ENCODE assay signal across 28 mouse cellular contexts in the genomic region with DNA sequence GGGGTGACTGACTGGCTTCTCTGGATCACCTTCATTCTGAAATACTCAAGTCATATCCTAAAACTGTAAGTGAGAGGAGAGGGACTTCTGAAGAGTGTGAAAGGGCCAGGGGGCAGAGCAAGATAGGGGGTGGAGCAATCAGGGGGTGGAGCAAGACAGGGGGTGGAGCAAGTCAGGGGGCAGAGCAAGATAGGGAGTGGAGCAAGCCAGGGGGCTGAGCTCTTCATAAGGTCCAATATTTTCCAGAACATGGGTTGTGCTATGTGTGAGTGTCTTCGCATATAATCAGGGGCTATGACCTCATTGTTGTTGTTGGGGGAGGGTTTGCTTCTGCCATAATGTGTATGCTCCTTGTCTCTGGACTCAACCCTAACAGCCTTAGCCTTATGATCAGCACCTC. TPM values are rescaled to one million over a fixed set of nuclear protein-coding genes. Genes with fewer than 3 reads are reported as not detected.
"Had no signal": no experiment of that assay in that cellular context is flagged by ENCODE, and none has a peak within 500 bp of the region (broad histone marks: within the 10 kb centered on the region; RNA-seq: fewer than 3 reads in every experiment).

No protein-coding gene starts in this region.

RNA-seq across cellular contexts. Expression of a gene that starts 3.8 kb away (rescaled TPM):
- total RNA-seq: gastrocnemius, adult 2 months; gastrocnemius, postnatal 10 days; gastrocnemius, postnatal 25 days; layer of hippocampus, adult 2 months; layer of hippocampus, postnatal 10 days; layer of hippocampus, postnatal 25 days; left cerebral cortex, adult 2 months; left cerebral cortex, postnatal 14 days; left cerebral cortex, postnatal 36 days had no signal
- polyA plus RNA-seq: heart, embryonic 10.5 days; heart, embryonic 12.5 days; heart, embryonic 14.5 days; heart, embryonic 16.5 days; hindbrain, embryonic 10.5 days; hindbrain, embryonic 12.5 days; hindbrain, embryonic 14.5 days; hindbrain, embryonic 16.5 days; inflammation-experienced regulatory T-cells, adult 6 months; intestine, postnatal 0 days; kidney, embryonic 14.5 days; kidney, embryonic 16.5 days; limb, embryonic 10.5 days; limb, embryonic 12.5 days; liver, embryonic 12.5 days had no signal

RNA-seq across cellular contexts. Expression of a gene that starts 15.6 kb away (rescaled TPM):
- total RNA-seq: gastrocnemius, adult 2 months; gastrocnemius, postnatal 10 days; gastrocnemius, postnatal 25 days; gastrocnemius, postnatal 4 days; layer of hippocampus, adult 2 months; layer of hippocampus, postnatal 10 days; layer of hippocampus, postnatal 25 days; left cerebral cortex, adult 2 months; left cerebral cortex, postnatal 14 days; left cerebral cortex, postnatal 36 days had no signal
- polyA plus RNA-seq: heart, embryonic 10.5 days; heart, embryonic 12.5 days; heart, embryonic 14.5 days; heart, embryonic 16.5 days; hindbrain, embryonic 10.5 days; hindbrain, embryonic 12.5 days; hindbrain, embryonic 14.5 days; inflammation-experienced regulatory T-cells, adult 6 months; intestine, embryonic 15.5 days; intestine, postnatal 0 days; kidney, embryonic 14.5 days; kidney, embryonic 16.5 days; limb, embryonic 10.5 days; limb, embryonic 12.5 days; liver, embryonic 12.5 days; liver, embryonic 14.5 days had no signal

RNA-seq across cellular contexts. Expression of a gene that starts 25.4 kb away (rescaled TPM):
- total RNA-seq: heart, adult 8-10 months had no signal
- polyA plus RNA-seq: heart, embryonic 12.5 days; heart, embryonic 14.5 days; inflammation-experienced regulatory T-cells, adult 6 months; limb, embryonic 10.5 days had no signal
